Mouse (Mus musculus) intestine, postnatal 0 days (tissue): ENCODE data around the gene Cdc7. TPM values are rescaled to one million over a fixed set of nuclear protein-coding genes. Genes with fewer than 3 reads are reported as not detected.

Source experiments
- ATAC-seq: fragments of 200-750 bp; cut with Nextera tagmentation; 2 replicates; pipeline ENCODE4 v1.8.0; 2017; ENCODE audit warnings: mild to moderate bottlenecking, moderate TSS enrichment, moderate library complexity
- H3K27ac ChIP-seq: fragments of 300-500 bp; sonication (generic); 2 replicates; pipeline ENCODE4 v1.5.1; 2014; ENCODE audit warnings: mild to moderate bottlenecking, low read depth, low read length, moderate library complexity
- H3K27me3 ChIP-seq: fragments of 300-500 bp; sonication (generic); replicated peaks from 2 replicates; pipeline ENCODE4 v1.6.1; 2014; ENCODE audit warnings: low read length, mixed read lengths; ENCODE audit not compliant: control insufficient read depth, insufficient read depth
- H3K36me3 ChIP-seq: fragments of 300-500 bp; sonication (generic); 2 replicates; pipeline ENCODE4 v1.6.1; 2014; ENCODE audit warnings: mild to moderate bottlenecking, moderate library complexity; ENCODE audit not compliant: control insufficient read depth, insufficient read depth
- H3K4me1 ChIP-seq: fragments of 300-500 bp; sonication (generic); replicated peaks from 2 replicates; pipeline ENCODE4 v1.6.1; 2014; ENCODE audit warnings: antibody characterized with exemption, low read length, mixed read lengths; ENCODE audit not compliant: control insufficient read depth, insufficient read depth
- H3K4me2 ChIP-seq: fragments of 300-500 bp; sonication (generic); replicated peaks from 2 replicates; pipeline ENCODE4 v1.6.1; 2014; ENCODE audit warnings: low read depth, mild to moderate bottlenecking, moderate library complexity
- H3K4me3 ChIP-seq: fragments of 300-500 bp; sonication (generic); 2 replicates; pipeline ENCODE4 v1.5.1; 2014; ENCODE audit warnings: low read depth, low read length
- H3K9ac ChIP-seq: fragments of 300-500 bp; sonication (generic); 2 replicates; pipeline ENCODE4 v1.6.1; 2014; ENCODE audit warnings: mild to moderate bottlenecking, low read depth, low read length
- H3K9me3 ChIP-seq: fragments of 300-500 bp; sonication (generic); 2 replicates; pipeline ENCODE4 v1.6.1; 2016; ENCODE audit warnings: mixed run types; ENCODE audit not compliant: control insufficient read depth
- CTCF ChIP-seq: sonication (generic); IDR thresholded peaks from 2 replicates; pipeline ENCODE4 v1.5.1; 2016; ENCODE audit warnings: low read depth, mild to moderate bottlenecking, control low read depth, antibody characterized with exemption, moderate library complexity
- WGBS: fragments of 180-500 bp; shearing (Covaris S2); extraction: QIAGEN DNeasy Blood & Tissue Kit; methylation state at CpG from one replicate; pipeline ENCODE4 v1.1.7; 2014; 5-methylcytosine and 5-hydroxymethylcytosine counted together
- polyA plus RNA-seq: library from polyadenylated mRNA; unstranded; fragments of >200 nt; fragmentation: Nextera tagmentation; extraction: Ambion mirVana; gene quantifications from 2 replicates; pipeline ENCODE4 v1.2.1, GENCODE M21; 2015

The Cdc7 gene
- 5.1 and 5.5 TPM in 2 replicates for polyA plus RNA-seq

- Histone ChIP-seq H3K9ac (peak within 1 kb of the TSS; percentile 60), H3K9me3 (no peaks in the 10 kb centered on the region), H3K36me3 (no peaks in the 10 kb centered on the region; the same call in 1 of the 2 replicates), H3K27me3 (no peaks in the 10 kb centered on the region), H3K4me3 (peak within 1 kb of the TSS; percentile 74), H3K4me1 (no peaks in the 10 kb centered on the region), H3K27ac (peak within 1 kb of the TSS; percentile 15; the same call in 1 of the 2 replicates), H3K4me2 (peak within 1 kb of the TSS; percentile 99)
- 5% methylated on average over 54 of the region's 54 CpGs for WGBS
- TF ChIP-seq CTCF: no peak
- ATAC-seq: peak; percentile 89
Observed at GRCm38 (mm10) chr5:106963584-106964512, at the start of gene Cdc7. Gene Cdc7, plus strand, starts transcription at chr5:106964322.

GRCm38 (mm10) chr5:106919315-106919714 lies 44.8 kb upstream of the Cdc7 start:
- no peaks in the 10 kb centered on the region for H3K9me3 ChIP-seq
- no peak overlapping the region for H3K27ac ChIP-seq
- no peaks in the 10 kb centered on the region for H3K27me3 ChIP-seq
- no peak overlapping the region for H3K9ac ChIP-seq
- no peak for ATAC-seq
- no peaks in the 10 kb centered on the region for H3K4me1 ChIP-seq
- no peak for TF ChIP-seq CTCF
- H3K4me3 ChIP-seq: no peak overlapping the region
- H3K4me2 ChIP-seq: no peak overlapping the region
- no peaks in the 10 kb centered on the region for H3K36me3 ChIP-seq

DNA sequence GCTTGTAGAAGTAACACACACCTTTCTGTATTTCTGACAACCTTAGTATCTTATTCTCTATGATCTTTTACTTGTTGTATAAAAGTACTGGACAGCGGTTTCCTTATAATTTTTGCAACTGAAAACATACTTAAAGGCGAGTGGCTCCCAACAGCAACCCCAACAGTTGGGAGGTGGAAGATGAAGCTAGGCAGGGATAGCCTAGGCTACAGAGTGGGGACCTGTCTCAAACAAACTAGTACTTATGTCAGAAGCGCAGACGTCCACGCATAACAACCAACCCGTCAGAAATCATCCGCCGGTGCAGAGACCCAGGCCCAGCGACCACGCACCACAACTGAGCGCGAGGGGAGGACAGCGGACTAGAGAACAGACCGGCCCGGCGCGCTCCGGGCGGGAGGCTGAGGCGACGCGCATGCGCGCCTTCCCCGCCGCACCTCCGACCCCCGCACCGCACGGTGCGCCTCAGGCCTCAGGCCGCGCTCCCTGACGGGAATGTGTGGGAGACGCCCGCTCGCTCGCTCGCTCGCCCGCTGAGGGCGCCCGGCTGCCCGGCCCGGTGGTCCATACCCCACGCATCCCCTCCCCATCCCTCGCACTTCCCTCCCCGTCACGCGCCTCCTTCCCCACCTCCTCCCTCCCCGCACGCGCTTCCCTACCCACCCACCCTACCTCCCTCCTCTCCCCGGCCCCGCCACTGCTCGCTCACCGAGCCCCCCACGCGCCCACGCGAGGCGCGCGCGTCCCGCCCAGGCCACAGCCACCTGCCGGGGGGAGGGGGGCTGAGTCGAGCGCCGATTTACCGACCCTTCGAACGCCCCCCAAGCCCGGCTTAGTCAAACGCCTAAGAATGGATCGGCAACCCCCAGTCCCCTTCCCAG lies 38.4 kb upstream of the Cdc7 start, which contains the start of gene Hfm1:
Gene Hfm1 (minus strand): TSS at position 834 of the 881 bp plus-strand sequence.
- Histone ChIP-seq H3K4me2 (peak within 1 kb of the TSS; percentile 85), H3K27ac (no peak within 1 kb of the TSS), H3K4me1 (no peaks in the 10 kb centered on the region), H3K27me3 (no peaks in the 10 kb centered on the region), H3K9ac (peak within 1 kb of the TSS; percentile 48), H3K9me3 (no peaks in the 10 kb centered on the region), H3K4me3 (peak within 1 kb of the TSS; percentile 49), H3K36me3 (no peaks in the 10 kb centered on the region)
- ATAC-seq: peak; percentile 79
- WGBS: 2% methylated on average over 65 of the region's 76 CpGs
- TF ChIP-seq CTCF: no peak

- no peaks in the 10 kb centered on the region for H3K9me3 ChIP-seq
- 50% methylated on average over 4 of the region's 4 CpGs for WGBS
- TF ChIP-seq CTCF: no peak
Observed at GRCm38 (mm10) chr5:106926369-106926686, 37.8 kb upstream of the Cdc7 start.

DNA sequence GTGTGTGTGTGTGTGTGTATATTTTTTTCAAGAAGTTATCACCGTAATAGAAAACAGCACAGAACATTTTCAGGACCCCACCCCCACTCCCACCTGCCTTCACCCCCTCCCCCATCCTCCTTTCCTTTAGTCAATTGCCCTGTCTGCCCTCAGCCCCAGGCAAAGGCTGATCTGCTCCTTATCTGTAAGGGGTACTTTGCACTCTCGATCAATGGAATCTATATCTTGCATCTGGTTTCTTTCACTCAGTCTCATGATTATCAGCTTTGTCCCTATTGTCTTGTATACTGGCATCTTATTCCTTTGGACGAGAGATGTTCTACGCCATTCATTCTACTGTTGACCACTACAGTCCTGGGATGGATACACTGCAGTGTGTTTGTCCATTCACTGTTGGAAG lies 36.1 kb upstream of the Cdc7 start:
- no peaks in the 10 kb centered on the region for H3K36me3 ChIP-seq
- no peaks in the 10 kb centered on the region for H3K27me3 ChIP-seq
- no peaks in the 10 kb centered on the region for H3K9me3 ChIP-seq
- no peak for ATAC-seq
- H3K4me1 ChIP-seq: no peaks in the 10 kb centered on the region
- TF ChIP-seq CTCF: no peak
- no peak overlapping the region for H3K9ac ChIP-seq
- no peak overlapping the region for H3K4me2 ChIP-seq
- H3K27ac ChIP-seq: no peak overlapping the region
- H3K4me3 ChIP-seq: no peak overlapping the region
- WGBS: 64% methylated on average over 4 of the region's 4 CpGs

More at GRCm38 (mm10) chr5:106926369-106926686, 37.8 kb upstream of the Cdc7 start:
- no peak overlapping the region for H3K27ac ChIP-seq
- ATAC-seq: no peak
- peak overlapping the region; percentile 85 for H3K4me2 ChIP-seq
- no peaks in the 10 kb centered on the region for H3K36me3 ChIP-seq
- H3K4me1 ChIP-seq: no peaks in the 10 kb centered on the region
- H3K27me3 ChIP-seq: no peaks in the 10 kb centered on the region
- peak overlapping the region; percentile 49 for H3K4me3 ChIP-seq
- peak overlapping the region; percentile 48 for H3K9ac ChIP-seq

- Histone ChIP-seq H3K27ac (no peak overlapping the region), H3K4me3 (no peak overlapping the region), H3K9me3 (no peaks in the 10 kb centered on the region), H3K9ac (no peak overlapping the region), H3K36me3 (no peaks in the 10 kb centered on the region), H3K27me3 (no peaks in the 10 kb centered on the region), H3K4me2 (no peak overlapping the region), H3K4me1 (no peaks in the 10 kb centered on the region)
- no peak for ATAC-seq
- 71% methylated on average over 4 of the region's 4 CpGs for WGBS
- no peak for TF ChIP-seq CTCF
Observed at GRCm38 (mm10) chr5:106946342-106946741, 17.8 kb upstream of the Cdc7 start.
